Mouse (Mus musculus) cerebellum, postnatal 36 days (tissue): ENCODE results near the gene Arl13b.
A peak's percentile ranks its signal among the peaks of the same experiment; 100 is the strongest.

ENCODE experiments used
- DNase-seq, 2 experiments: peaks; one replicate each; pipeline ENCODE4 v3.0.0; 2021 to 2022; ENCODE audit warnings: mixed read lengths in 2 of 2

Gene Arl13b

GRCm38 (mm10) chr16:62813790-62814189 is 33.0 kb downstream of the Arl13b start:
- DNase-seq: no peak

- no peak for DNase-seq
Measured at GRCm38 (mm10) chr16:62810855-62811254, 36.0 kb downstream of the Arl13b start.

DNA sequence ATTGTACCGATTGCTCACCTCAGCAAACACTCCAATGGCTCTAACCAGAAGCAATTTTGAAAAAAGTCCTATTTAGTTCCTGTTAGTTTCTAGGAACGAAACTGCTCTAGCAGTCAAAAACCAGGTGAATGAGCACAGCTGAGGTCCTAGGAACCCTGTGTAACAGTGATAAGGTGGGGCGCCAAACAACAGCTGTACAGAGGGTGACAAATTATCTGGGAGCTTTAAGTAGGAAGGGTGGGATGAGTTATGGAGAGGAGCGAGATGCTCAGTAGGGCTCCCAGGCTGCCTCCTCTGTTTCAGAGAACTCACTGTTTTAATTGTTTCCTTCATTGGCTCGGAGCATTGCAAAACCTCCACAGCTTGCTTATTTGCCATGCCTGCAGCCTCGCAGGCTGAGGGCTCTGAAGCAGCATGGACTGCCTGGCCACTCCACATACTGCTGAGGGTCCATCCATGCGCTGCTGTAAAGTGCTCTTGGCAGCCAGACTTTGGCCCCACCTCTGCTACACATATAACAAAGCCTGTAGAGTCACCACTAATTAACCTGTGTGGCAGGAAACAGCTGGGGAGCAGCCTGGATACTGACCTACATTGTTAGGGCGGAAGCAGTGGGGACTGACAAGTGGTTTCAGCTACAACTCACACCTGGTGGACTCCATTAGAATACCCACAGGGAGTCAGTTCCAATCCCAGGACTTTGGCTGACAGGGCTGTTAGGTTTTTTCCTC is 39.4 kb downstream of the Arl13b start:
- DNase-seq: no peak

- no peak for DNase-seq
Measured at GRCm38 (mm10) chr16:62804621-62805020, 42.2 kb downstream of the Arl13b start.

- DNase-seq: no peak
Measured at GRCm38 (mm10) chr16:62799839-62800238, 47.0 kb downstream of the Arl13b start.

GRCm38 (mm10) chr16:62799426-62799825 is 47.4 kb downstream of the Arl13b start:
- DNase-seq: no peak

DNA sequence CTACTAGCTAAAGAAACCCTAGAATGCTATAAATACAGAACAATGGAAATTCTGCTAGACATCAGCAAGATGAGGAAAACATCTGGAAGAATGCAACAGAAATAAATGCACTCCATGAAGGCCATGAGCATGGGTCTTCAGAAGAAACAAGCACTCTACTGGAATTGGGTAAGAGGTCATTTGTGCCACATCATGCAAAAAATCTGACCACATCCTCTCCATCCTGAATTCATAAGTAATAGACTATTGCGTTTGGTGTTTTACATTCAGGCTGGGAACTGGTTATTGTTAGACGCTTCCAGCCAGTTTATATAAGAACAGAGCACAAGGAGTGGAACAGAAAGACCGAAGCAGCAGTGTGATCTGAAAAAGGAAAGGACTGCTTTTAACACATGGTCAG is 48.0 kb downstream of the Arl13b start:
- DNase-seq: no peak

DNA sequence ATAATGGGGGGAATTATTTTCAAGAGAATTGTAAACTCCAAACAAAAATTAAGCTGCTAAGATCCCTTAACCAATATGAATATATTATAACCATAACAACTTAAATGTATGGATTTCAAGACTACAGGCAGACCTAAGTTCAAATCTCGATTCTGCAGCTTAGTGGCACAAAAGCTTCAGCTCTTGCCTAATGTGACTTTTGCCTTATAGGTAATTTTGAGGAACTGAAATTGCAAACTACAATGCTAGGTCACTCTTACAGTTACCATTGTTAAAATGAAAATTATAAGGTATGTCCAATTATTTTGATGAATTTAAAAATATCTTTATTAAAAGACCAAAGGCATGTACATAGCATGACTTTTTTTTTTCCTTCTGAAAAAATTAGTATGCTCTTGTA is 50.2 kb downstream of the Arl13b start:
- no peak for DNase-seq

GRCm38 (mm10) chr16:62786621-62787331 is 60.1 kb downstream of the Arl13b start, which contains the start of gene Nsun3:
Nsun3 (minus strand) TSS chr16:62786818.
- peak; percentile 89 to 91 for DNase-seq

GRCm38 (mm10) chr16:62782229-62782628 is 64.6 kb downstream of the Arl13b start:
- DNase-seq: no peak

- DNase-seq: no peak
Measured at GRCm38 (mm10) chr16:62778282-62778681, 68.6 kb downstream of the Arl13b start.

DNA sequence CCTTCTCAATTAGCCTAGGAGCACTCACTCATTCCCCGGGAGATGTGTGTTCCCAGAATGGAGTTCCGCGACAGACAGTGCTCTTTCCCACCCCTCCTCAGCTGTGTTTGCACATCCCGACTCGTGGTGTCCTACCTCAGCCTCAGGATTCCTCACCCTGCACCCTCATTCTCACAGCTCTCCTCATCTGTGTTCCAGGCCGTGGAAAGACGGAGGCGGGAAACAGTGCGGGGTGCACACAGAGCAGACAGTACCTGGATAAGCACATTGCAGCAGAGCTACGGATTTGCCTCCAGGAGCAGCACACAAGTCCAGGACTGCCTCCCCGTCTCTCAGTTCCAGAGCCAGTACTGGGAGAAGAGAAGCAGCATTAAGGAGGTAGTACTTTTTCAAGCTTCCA is 70.8 kb downstream of the Arl13b start:
- no peak for DNase-seq

- DNase-seq: no peak
Measured at GRCm38 (mm10) chr16:62773462-62773861, 73.4 kb downstream of the Arl13b start.

GRCm38 (mm10) chr16:62758340-62758739 is 88.5 kb downstream of the Arl13b start:
- DNase-seq: no peak

- no peak for DNase-seq
Measured at GRCm38 (mm10) chr16:62755307-62755706, 91.5 kb downstream of the Arl13b start.

DNA sequence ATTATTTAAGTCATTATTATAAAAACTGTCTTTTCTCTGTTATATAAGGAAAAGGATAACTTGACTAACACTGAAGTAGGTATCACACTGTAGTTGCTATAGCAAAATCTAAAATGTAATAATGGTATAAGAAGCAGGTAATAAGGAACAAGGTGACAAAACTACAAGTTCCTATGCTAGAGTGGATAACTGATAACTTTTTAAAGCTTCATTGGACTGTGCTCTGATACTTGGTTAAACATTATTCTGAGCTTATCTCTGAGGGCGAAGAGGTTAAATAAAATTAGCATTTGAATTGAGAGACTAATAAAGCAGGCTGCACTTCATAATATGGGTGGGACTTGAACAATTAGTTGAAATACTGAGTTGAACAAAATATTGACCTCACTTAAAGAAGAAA is 93.2 kb downstream of the Arl13b start:
- no peak for DNase-seq

DNA sequence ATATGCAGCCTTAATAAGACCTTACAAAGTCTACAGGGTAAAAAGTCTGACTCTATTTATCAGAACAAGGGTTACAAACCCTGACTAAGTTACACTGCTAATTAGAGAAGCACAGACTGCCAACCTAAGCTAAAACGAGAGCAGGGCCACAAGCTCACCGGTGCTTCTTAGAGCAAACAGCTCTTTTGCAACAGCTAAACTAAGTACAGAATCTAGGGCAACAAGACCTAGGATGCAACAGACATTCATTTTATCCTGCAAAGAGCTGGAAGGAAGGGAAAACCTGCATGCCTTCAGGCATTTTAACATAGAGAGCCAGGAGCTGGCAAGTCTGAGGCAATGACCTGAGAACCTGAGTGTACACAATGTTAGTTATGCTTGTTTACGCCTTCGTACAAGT is 93.8 kb downstream of the Arl13b start:
- DNase-seq: no peak

DNA sequence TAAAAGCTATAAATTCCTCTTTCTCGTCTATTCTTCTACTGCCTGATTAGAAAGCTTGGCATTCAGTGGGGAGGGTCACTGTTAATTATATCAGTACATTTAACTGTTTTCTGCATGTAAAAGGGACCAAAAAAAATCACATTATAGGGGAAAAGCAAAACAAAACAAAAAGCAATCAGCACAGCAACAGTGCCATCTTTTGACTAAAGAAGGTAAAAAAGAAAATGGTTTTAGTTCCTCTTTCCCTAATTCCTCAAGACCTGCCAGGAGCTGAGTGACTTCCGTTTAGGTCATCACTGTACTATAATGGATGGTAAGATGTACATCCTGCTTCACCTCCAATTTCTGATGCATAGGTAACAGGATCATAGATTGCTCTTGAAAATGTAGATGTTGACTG is 101.0 kb downstream of the Arl13b start:
- no peak for DNase-seq
